Mouse (Mus musculus): ENCODE results near the gene Crabp2. TPM values are rescaled to one million over a fixed set of nuclear protein-coding genes. Genes with fewer than 3 reads are reported as not detected.

The Crabp2 gene
- polyA plus RNA-seq, 1 experiment from 2014 or later = 246 TPM

GRCm38 (mm10) chr3:87947056-87947810 is 1.2 kb upstream of the Crabp2 start:
- peaks cover 79% of the 10 kb centered on the region for H3K4me1 ChIP-seq
- H3K4me2 ChIP-seq = peak overlapping the region; percentile 72
- peak overlapping the region; percentile 42 for H3K4me3 ChIP-seq (replicated peaks)
- WGBS = 1% methylated on average over 26 of the region's 26 CpGs
- peak overlapping the region; percentile 59 for H3K9ac ChIP-seq
- ATAC-seq (ENCODE audit: low FRiP score) = no peak; the same call in 1 of the 2 replicates
- peaks cover 5% of the 10 kb centered on the region for H3K36me3 ChIP-seq (replicated peaks)
- H3K27me3 ChIP-seq = 0 out of 2 replicates have a peak, but pooled peaks cover 4% of the 10 kb centered on the region
- H3K27ac ChIP-seq = peak overlapping the region; percentile 47
- no peaks in the 10 kb centered on the region for H3K9me3 ChIP-seq

DNA sequence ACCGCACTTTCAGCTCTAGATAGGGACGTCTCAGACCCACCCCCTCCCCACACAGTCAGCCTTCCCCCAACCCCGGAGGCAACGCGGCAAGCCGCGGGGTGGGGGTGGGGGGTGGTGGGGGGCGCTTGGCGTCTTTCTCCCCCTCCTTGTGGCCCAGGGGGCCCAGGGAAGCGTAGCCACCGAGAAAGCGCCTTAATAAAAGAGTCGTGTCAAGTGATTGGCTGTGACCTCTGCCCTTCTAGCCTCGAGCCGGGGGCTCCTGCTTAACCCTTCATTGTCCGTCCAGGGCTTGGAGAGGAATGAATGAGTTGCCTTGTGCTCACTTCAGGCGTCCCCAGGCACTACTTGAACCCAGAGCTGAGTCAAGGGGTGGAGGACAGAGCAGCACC is 661 bp upstream of the Crabp2 start:
- H3K36me3 ChIP-seq (replicated peaks) = no peaks in the 10 kb centered on the region; the same call in 1 of the 2 replicates
- peak overlapping the region; percentile 47; the same call in 1 of the 2 replicates for H3K27ac ChIP-seq
- WGBS = 0% methylated on average over 17 of the region's 17 CpGs
- H3K4me1 ChIP-seq = peaks cover 85% of the 10 kb centered on the region
- H3K4me3 ChIP-seq (replicated peaks) = peak overlapping the region; percentile 42
- peak overlapping the region; percentile 72 for H3K4me2 ChIP-seq
- peak overlapping the region; percentile 59 for H3K9ac ChIP-seq
- 0 out of 2 replicates have a peak, but pooled peaks have one; percentile 9 for ATAC-seq (ENCODE audit: low FRiP score)
- no peaks in the 10 kb centered on the region for H3K9me3 ChIP-seq
- 0 out of 2 replicates have a peak, but pooled peaks cover 4% of the 10 kb centered on the region for H3K27me3 ChIP-seq

- Histone ChIP-seq H3K36me3 (replicated peaks) (peaks cover 14% of the 10 kb centered on the region; the same call in 1 of the 2 replicates), H3K4me1 (peaks cover 85% of the 10 kb centered on the region), H3K27me3 (0 out of 2 replicates have a peak, but pooled peaks cover 4% of the 10 kb centered on the region), H3K9me3 (no peaks in the 10 kb centered on the region), H3K27ac (peak overlapping the region; percentile 74), H3K9ac (peak overlapping the region; percentile 59), H3K4me2 (peak overlapping the region; percentile 72), H3K4me3 (replicated peaks) (peak overlapping the region; percentile 42)
- ATAC-seq (ENCODE audit: low FRiP score) = no peak
- 4% methylated on average over 16 of the region's 16 CpGs for WGBS
These were observed 944 bp downstream of the Crabp2 start for GRCm38 (mm10) chr3:87949266-87949954.

GRCm38 (mm10) chr3:87949955-87950515 is 1.6 kb downstream of the Crabp2 start:
- Histone ChIP-seq H3K4me2 (peak overlapping the region; percentile 72), H3K9me3 (no peaks in the 10 kb centered on the region), H3K4me3 (replicated peaks) (peak overlapping the region; percentile 42), H3K4me1 (peaks cover 78% of the 10 kb centered on the region), H3K27ac (peak overlapping the region; percentile 74), H3K27me3 (0 out of 2 replicates have a peak, but pooled peaks cover 4% of the 10 kb centered on the region), H3K36me3 (replicated peaks) (peaks cover 17% of the 10 kb centered on the region; the same call in 1 of the 2 replicates), H3K9ac (peak overlapping the region; percentile 59)
- ATAC-seq (ENCODE audit: low FRiP score) = no peak
- 4% methylated on average over 13 of the region's 13 CpGs for WGBS

DNA sequence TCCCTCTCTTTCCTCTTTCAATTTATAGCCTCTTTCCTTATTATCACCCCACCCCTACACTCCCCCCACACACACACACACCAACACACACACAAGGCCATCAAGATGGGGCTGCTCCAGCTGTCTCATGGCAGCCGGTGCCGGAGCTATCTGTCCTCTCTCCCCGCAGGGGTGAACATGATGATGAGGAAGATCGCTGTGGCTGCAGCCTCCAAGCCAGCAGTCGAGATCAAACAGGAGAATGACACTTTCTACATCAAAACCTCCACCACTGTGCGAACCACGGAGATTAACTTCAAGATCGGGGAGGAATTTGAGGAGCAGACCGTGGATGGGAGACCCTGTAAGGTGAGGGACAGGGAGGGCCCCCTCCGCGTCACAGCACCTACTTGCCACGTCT is 3.5 kb downstream of the Crabp2 start:
- H3K4me3 ChIP-seq (replicated peaks) = 0 out of 2 replicates have a peak overlapping the region, but pooled peaks have one; percentile 5
- peak overlapping the region; percentile 25 for H3K9ac ChIP-seq
- 23% methylated on average over 12 of the region's 12 CpGs for WGBS
- peak overlapping the region; percentile 16; the same call in 1 of the 2 replicates for H3K27ac ChIP-seq
- ATAC-seq (ENCODE audit: low FRiP score) = no peak
- H3K4me2 ChIP-seq = peak overlapping the region; percentile 72
- 0 out of 2 replicates have a peak, but pooled peaks cover 4% of the 10 kb centered on the region for H3K27me3 ChIP-seq
- H3K9me3 ChIP-seq = no peaks in the 10 kb centered on the region
- H3K4me1 ChIP-seq = peaks cover 59% of the 10 kb centered on the region
- peaks cover 17% of the 10 kb centered on the region; the same call in 1 of the 2 replicates for H3K36me3 ChIP-seq (replicated peaks)

DNA sequence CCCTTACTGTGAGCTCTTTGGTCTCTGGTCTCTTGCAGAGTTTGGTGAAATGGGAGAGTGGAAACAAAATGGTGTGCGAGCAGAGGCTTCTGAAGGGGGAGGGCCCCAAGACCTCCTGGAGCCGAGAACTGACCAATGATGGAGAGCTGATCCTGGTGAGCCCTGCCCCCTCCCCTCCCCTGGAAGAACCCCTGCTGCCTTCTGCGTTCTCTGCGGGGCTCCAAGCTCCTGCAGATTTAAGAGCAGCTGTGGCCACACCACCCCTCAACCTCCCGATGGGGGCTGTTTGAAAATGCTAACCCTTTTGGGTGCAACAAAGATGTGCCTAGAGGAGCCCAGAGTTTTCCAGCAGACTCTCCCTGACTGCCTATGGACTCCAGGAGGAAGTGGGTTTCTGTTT is 4.0 kb downstream of the Crabp2 start:
- Histone ChIP-seq H3K9me3 (no peaks in the 10 kb centered on the region), H3K4me1 (peaks cover 54% of the 10 kb centered on the region), H3K27ac (peak overlapping the region; percentile 26; the same call in 1 of the 2 replicates)

GRCm38 (mm10) chr3:87958056-87958455 is 9.6 kb downstream of the Crabp2 start:
- Histone ChIP-seq H3K9me3 (no peaks in the 10 kb centered on the region), H3K4me3 (replicated peaks) (no peak overlapping the region), H3K4me2 (no peak overlapping the region), H3K27ac (peak overlapping the region; percentile 2; the same call in 1 of the 2 replicates), H3K27me3 (no peaks in the 10 kb centered on the region), H3K36me3 (replicated peaks) (peaks cover 16% of the 10 kb centered on the region; the same call in 1 of the 2 replicates), H3K4me1 (peaks cover 31% of the 10 kb centered on the region), H3K9ac (0 out of 2 replicates have a peak overlapping the region, but pooled peaks have one; percentile 18)
- no peak for ATAC-seq (ENCODE audit: low FRiP score)
- WGBS = 0% methylated on average over 1 of the region's 1 CpGs

More for the DNA sequence above, 4.0 kb downstream of the Crabp2 start:
- H3K27me3 ChIP-seq = 0 out of 2 replicates have a peak, but pooled peaks cover 4% of the 10 kb centered on the region
- H3K9ac ChIP-seq = peak overlapping the region; percentile 25; the same call in 1 of the 2 replicates
- H3K4me2 ChIP-seq = peak overlapping the region; percentile 72
- 4% methylated on average over 5 of the region's 5 CpGs for WGBS
- peak; percentile 45; the same call in 1 of the 2 replicates for ATAC-seq (ENCODE audit: low FRiP score)
- peaks cover 17% of the 10 kb centered on the region; the same call in 1 of the 2 replicates for H3K36me3 ChIP-seq (replicated peaks)
- H3K4me3 ChIP-seq (replicated peaks) = 0 out of 2 replicates have a peak overlapping the region, but pooled peaks have one; percentile 5

DNA sequence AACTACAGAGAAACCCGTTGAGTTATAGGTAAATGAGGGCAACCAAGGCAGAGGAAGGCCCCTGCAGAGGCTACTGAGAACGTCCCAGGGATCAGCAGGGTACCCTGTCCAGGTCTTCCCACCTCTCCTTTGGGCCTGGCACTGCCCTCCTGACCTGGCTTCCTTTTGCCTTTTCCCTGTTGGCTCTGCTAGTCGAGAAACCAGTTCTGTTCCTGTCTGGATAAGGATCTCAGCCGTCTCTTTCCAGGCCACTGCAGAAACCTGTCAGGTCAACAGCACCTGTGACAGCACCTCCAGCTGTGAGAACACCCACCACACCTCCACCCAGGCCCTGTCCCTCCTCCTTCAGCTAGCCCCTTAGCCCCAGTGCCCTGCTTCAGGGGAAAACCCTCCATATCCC is 10.0 kb downstream of the Crabp2 start:
- peak overlapping the region; percentile 2; the same call in 1 of the 2 replicates for H3K27ac ChIP-seq

GRCm38 (mm10) chr3:87958967-87959366 is 10.5 kb downstream of the Crabp2 start:
- no peak for ATAC-seq (ENCODE audit: low FRiP score)
- Histone ChIP-seq H3K27ac (0 out of 2 replicates have a peak overlapping the region, but pooled peaks have one; percentile 97), H3K9ac (no peak overlapping the region), H3K27me3 (no peaks in the 10 kb centered on the region), H3K9me3 (no peaks in the 10 kb centered on the region), H3K36me3 (replicated peaks) (0 out of 2 replicates have a peak, but pooled peaks cover 7% of the 10 kb centered on the region), H3K4me1 (peaks cover 31% of the 10 kb centered on the region), H3K4me2 (no peak overlapping the region), H3K4me3 (replicated peaks) (no peak overlapping the region)
- 24% methylated on average over 1 of the region's 1 CpGs for WGBS

More for the DNA sequence above, 10.0 kb downstream of the Crabp2 start:
- no peaks in the 10 kb centered on the region for H3K27me3 ChIP-seq
- H3K4me3 ChIP-seq (replicated peaks) = no peak overlapping the region
- H3K4me1 ChIP-seq = peaks cover 31% of the 10 kb centered on the region
- 0 out of 2 replicates have a peak overlapping the region, but pooled peaks have one; percentile 18 for H3K9ac ChIP-seq
- no peak for ATAC-seq (ENCODE audit: low FRiP score)
- H3K36me3 ChIP-seq (replicated peaks) = peaks cover 12% of the 10 kb centered on the region; the same call in 1 of the 2 replicates
- WGBS = 26% methylated on average over 4 of the region's 4 CpGs
- no peak overlapping the region for H3K4me2 ChIP-seq
- H3K9me3 ChIP-seq = no peaks in the 10 kb centered on the region

DNA sequence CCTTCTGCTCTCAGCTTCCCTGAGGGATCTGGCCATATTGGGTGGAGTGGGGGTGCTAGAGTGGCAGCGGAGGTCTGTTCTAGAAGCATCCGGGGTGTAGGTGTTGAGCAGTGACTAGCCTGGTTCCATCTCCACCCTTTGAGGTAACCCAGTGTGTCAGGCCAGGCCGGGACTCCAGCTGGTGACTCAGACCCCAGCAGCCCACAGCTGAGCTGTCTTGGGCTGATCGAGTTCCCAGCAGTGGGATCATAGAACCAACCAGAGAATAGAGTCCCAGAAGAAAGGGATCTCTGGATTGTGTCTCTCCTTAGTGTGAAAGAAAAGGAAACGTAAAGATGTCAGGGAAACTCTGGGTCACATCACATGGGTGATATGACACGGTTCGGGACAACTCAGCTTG is 10.9 kb downstream of the Crabp2 start:
- no peak overlapping the region for H3K4me2 ChIP-seq
- no peak overlapping the region for H3K9ac ChIP-seq
- H3K27me3 ChIP-seq = no peaks in the 10 kb centered on the region
- ATAC-seq (ENCODE audit: low FRiP score) = no peak
- no peak overlapping the region for H3K4me3 ChIP-seq (replicated peaks)
- 0 out of 2 replicates have a peak, but pooled peaks cover 3% of the 10 kb centered on the region for H3K36me3 ChIP-seq (replicated peaks)
- peak overlapping the region; percentile 97 for H3K27ac ChIP-seq
- WGBS = 71% methylated on average over 7 of the region's 7 CpGs
- peaks cover 31% of the 10 kb centered on the region for H3K4me1 ChIP-seq
- H3K9me3 ChIP-seq = no peaks in the 10 kb centered on the region

DNA sequence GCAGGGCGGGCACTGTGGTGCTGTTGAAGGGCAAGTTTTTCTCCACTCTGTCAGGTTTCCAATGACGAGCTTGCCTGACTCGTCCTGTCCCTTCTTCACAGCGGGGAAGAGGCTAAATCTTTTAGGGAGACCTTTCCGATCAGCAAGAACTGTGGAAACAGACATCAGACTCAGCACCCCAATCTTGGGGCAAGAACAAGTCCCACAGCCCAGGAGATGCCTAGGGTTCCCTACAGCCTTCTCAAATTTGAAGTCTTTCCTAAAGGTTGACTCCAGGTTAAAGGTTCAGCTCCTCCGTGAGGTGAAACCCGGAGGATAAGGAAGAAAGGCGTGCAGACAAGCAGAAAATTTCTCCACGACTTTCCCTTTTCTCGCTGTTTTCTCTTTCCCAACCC is 11.7 kb downstream of the Crabp2 start:
- no peaks in the 10 kb centered on the region for H3K27me3 ChIP-seq
- peak overlapping the region; percentile 32 for H3K4me3 ChIP-seq (replicated peaks)
- peak overlapping the region; percentile 41 for H3K9ac ChIP-seq
- H3K4me2 ChIP-seq = peak overlapping the region; percentile 65
- 2% methylated on average over 10 of the region's 10 CpGs for WGBS
- H3K9me3 ChIP-seq = no peaks in the 10 kb centered on the region
- ATAC-seq (ENCODE audit: low FRiP score) = no peak
- no peaks in the 10 kb centered on the region for H3K36me3 ChIP-seq (replicated peaks)
- peaks cover 31% of the 10 kb centered on the region for H3K4me1 ChIP-seq
- H3K27ac ChIP-seq = peak overlapping the region; percentile 97
